Mouse (Mus musculus) neural tube, embryonic 11.5 days (tissue): ENCODE results near the gene Gm20388. TPM values are rescaled to one million over a fixed set of nuclear protein-coding genes. Genes with fewer than 3 reads are reported as not detected.
A peak's percentile ranks its signal among the peaks of the same experiment; 100 is the strongest.

Experiments used
- ATAC-seq: fragments of 200-750 bp; cut with Nextera tagmentation; 2 replicates; pipeline ENCODE4 v1.8.0; 2017; ENCODE audit warnings: moderate number of reproducible peaks, mild to moderate bottlenecking, moderate TSS enrichment, moderate library complexity; ENCODE audit not compliant: insufficient read depth, low FRiP score, low TSS enrichment
- DNase-seq: peaks from one replicate; pipeline ENCODE4 v3.0.0-alpha.2; 2015; ENCODE audit warnings: low spot score
- H3K27ac ChIP-seq: fragments of 300-500 bp; sonication (generic); 2 replicates; pipeline ENCODE4 v1.5.1; 2014; ENCODE audit warnings: low read depth, mild to moderate bottlenecking, low read length
- H3K27me3 ChIP-seq: fragments of 300-500 bp; sonication (generic); 2 replicates; pipeline ENCODE4 v1.6.1; 2014; ENCODE audit warnings: mild to moderate bottlenecking, low read length, mixed read lengths; ENCODE audit not compliant: control insufficient read depth, insufficient read depth
- H3K36me3 ChIP-seq: fragments of 300-500 bp; sonication (generic); 2 replicates; pipeline ENCODE4 v1.6.1; 2014; ENCODE audit warnings: mild to moderate bottlenecking, low read length, moderate library complexity, mixed read lengths; ENCODE audit not compliant: control insufficient read depth, insufficient read depth
- H3K4me1 ChIP-seq: fragments of 300-500 bp; sonication (generic); 2 replicates; pipeline ENCODE4 v1.6.1; 2014; ENCODE audit warnings: low read length, mixed read lengths; ENCODE audit not compliant: control insufficient read depth, insufficient read depth
- H3K4me2 ChIP-seq: fragments of 300-500 bp; sonication (generic); 2 replicates; pipeline ENCODE4 v1.6.1; 2014; ENCODE audit warnings: low read depth, mild to moderate bottlenecking, moderate library complexity
- H3K4me3 ChIP-seq: fragments of 300-500 bp; sonication (generic); 2 replicates; pipeline ENCODE4 v1.5.1; 2014; ENCODE audit warnings: low read depth, low read length
- H3K9ac ChIP-seq: fragments of 300-500 bp; sonication (generic); 2 replicates; pipeline ENCODE4 v1.6.1; 2014; ENCODE audit warnings: mild to moderate bottlenecking, low read length
- H3K9me3 ChIP-seq: fragments of 300-500 bp; sonication (generic); 2 replicates; pipeline ENCODE4 v1.6.1; 2016; ENCODE audit warnings: low read length; ENCODE audit not compliant: control insufficient read depth
- WGBS: fragments of 180-500 bp; shearing (Covaris S2); extraction: QIAGEN DNeasy Blood & Tissue Kit; methylation state at CpG from one replicate; pipeline ENCODE4 v1.1.7; 2014; 5-methylcytosine and 5-hydroxymethylcytosine counted together
- polyA plus RNA-seq: library from polyadenylated mRNA; unstranded; fragments of >200 nt; fragmentation: Nextera tagmentation; extraction: Ambion mirVana; gene quantifications from 2 replicates; pipeline ENCODE4 v1.2.1, GENCODE M21; 2014

Gm20388 gene
- polyA plus RNA-seq, 1 experiment from 2014 or later, result not detected

DNA sequence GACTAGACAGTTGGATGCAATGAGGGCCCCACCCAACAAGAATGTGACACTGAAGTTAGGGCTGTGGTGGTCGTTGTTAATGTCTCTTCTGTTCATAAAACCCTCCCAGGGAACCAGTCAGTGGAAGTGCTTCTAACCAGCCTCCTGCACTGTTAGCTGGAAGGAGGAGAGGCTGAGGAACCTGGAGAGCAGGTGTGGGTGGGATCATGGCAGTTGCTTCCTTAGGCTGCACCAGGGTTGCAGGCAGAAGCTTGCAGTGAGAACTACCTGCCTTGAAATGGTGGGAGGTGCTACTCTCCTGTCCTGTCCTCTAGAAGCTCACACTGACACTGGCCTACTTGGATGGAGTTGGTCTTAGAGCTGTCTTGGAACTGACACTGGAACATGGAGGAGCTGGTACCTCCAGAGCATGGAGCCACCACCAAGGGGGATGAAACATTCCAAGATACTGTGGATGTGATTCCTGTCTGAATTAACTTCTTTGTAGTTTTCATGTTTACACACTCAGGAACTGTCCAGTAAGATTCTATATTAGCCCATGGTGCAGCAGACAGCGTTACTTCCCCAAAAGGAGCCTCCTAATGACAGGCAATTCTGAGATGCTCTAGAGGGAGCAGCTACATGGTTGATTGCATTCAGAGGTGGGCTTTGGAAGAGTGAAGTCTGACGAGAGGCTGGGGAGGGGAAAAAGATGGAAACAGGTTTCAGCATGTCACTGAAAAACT lies 2043.3 kb downstream of the Gm20388 start:
- ATAC-seq, result no peak
- Histone ChIP-seq H3K9ac (no peak overlapping the region), H3K4me1 (peaks cover 15% of the 10 kb centered on the region), H3K36me3 (no peaks in the 10 kb centered on the region), H3K27ac (no peak overlapping the region), H3K27me3 (no peaks in the 10 kb centered on the region), H3K9me3 (no peaks in the 10 kb centered on the region), H3K4me3 (no peak overlapping the region), H3K4me2 (no peak overlapping the region)
- WGBS, result 72% methylated on average over 3 of the region's 3 CpGs
- DNase-seq, result no peak

DNA sequence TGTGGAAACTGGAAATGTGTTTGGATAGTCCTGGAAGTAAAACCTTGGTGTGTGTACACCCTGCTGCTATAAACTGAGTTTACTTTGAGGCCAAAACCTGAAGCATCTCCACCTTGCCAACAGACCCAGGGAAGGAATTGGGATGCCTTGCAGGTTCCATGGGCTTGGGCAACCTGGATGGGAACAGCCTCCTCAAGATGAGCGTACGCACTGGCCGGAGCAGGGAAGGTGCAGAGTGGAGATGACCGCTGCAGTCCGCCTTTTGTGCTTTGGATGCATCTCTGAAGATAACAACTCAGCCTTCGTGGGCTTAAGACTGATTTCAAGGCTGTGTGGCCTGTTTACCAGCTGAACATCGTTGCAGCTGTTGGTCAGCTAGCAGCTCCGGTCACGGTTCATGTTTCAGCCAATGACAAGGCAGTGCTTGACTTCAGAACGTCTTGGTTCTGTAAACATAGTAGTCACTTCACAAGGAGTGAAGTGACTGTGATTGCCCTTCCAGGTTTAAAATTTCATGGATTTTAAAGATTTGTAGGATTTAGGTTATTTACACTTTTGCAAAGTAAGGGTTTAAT lies 2044.4 kb downstream of the Gm20388 start:
- Histone ChIP-seq H3K36me3 (no peaks in the 10 kb centered on the region), H3K9ac (no peak overlapping the region), H3K4me1 (peaks cover 11% of the 10 kb centered on the region), H3K4me2 (no peak overlapping the region), H3K9me3 (no peaks in the 10 kb centered on the region), H3K4me3 (no peak overlapping the region), H3K27ac (no peak overlapping the region), H3K27me3 (no peaks in the 10 kb centered on the region)
- ATAC-seq (no peak), DNase-seq (no peak)
- WGBS, result 81% methylated on average over 10 of the region's 10 CpGs

DNA sequence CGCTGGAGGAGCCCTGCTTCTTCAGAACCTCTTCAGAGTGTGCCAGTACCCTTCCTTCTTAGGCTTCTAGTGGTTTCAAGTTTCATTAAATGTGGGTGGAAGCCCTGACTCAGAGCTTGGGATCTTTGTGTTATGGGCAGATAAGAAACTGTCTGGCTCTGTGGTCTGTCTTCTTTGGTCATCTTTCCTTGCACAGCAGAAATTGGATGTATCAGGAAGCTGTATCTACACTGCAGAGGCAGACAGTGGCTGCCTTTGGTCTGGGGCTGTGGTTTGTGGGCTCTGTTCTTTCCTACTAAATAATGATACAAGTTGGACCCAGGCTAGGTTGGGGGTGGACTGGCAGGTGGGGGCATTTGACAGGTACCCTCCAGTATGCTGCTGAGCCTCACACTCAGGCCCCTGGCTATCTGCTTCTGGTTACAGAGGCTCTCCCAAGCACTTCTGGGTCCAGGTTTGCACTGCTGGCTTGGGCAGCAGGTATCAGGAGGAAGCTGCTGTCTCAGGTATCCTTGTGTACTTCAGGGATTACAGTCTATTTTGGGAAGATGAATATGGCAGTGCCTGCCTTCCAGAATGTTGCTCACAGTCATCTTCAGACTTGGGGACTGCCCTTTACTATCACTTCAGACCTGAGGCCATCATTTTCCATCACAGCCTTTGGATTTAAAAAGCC lies 2045.3 kb downstream of the Gm20388 start:
- DNase-seq (no peak), ATAC-seq (no peak)
- Histone ChIP-seq H3K4me3 (no peak overlapping the region), H3K9ac (no peak overlapping the region), H3K27ac (no peak overlapping the region), H3K4me1 (peaks cover 11% of the 10 kb centered on the region), H3K27me3 (no peaks in the 10 kb centered on the region), H3K9me3 (no peaks in the 10 kb centered on the region), H3K36me3 (no peaks in the 10 kb centered on the region), H3K4me2 (no peak overlapping the region)
- WGBS, result 86% methylated on average over 1 of the region's 1 CpGs

DNA sequence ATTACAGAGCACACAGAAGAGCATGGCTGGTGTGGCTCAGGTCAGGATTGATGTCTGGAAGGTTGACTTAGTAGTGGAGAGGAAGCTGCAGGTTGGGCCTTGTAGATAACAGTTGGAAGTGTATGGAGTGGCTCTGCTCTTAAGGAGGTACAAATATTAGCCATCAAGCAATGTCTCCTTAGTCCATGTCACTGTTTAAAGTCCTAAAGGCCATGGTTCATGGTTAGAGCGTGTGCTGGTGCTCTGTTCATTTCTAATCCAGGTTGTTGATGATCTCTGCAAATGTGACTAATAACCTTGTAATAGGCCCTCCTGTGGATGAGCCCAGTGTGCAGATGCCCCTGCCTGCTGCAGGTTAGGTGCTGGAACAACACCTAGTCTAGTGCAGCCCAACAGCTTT lies 2047.8 kb downstream of the Gm20388 start:
- no peaks in the 10 kb centered on the region for H3K36me3 ChIP-seq
- H3K27me3 ChIP-seq, result no peaks in the 10 kb centered on the region
- no peaks in the 10 kb centered on the region for H3K4me1 ChIP-seq
- ATAC-seq, result no peak
- no peak overlapping the region for H3K9ac ChIP-seq
- no peak overlapping the region for H3K4me3 ChIP-seq
- DNase-seq, result no peak
- no peak overlapping the region for H3K27ac ChIP-seq
- no peak overlapping the region for H3K4me2 ChIP-seq
- WGBS, result 96% methylated on average over 1 of the region's 1 CpGs
- H3K9me3 ChIP-seq, result no peaks in the 10 kb centered on the region

DNA sequence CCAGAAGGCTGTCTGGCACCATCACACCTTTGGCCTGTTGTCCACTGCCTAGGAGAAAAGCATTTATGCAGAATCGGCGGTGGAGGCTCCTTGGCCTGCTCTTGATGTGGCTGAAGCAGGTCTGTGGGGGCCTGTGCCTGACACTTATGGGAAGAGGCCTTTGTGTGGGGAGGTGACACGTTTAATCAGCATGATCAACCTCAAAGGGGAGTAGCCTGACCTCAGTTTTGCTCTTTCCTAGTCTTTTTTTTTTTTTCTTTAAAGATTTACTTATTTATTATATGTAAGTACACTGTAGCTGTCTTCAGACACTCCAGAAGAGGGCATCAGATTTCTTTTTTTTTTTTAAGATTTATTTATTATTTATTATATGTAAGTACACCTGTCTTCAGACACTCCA lies 2052.3 kb downstream of the Gm20388 start:
- ATAC-seq (no peak), DNase-seq (no peak)
- Histone ChIP-seq H3K9ac (no peak overlapping the region), H3K9me3 (no peaks in the 10 kb centered on the region), H3K4me2 (no peak overlapping the region), H3K27ac (no peak overlapping the region), H3K4me1 (peaks cover 22% of the 10 kb centered on the region), H3K36me3 (no peaks in the 10 kb centered on the region), H3K4me3 (no peak overlapping the region), H3K27me3 (no peaks in the 10 kb centered on the region)
- WGBS, result 85% methylated on average over 3 of the region's 3 CpGs

DNA sequence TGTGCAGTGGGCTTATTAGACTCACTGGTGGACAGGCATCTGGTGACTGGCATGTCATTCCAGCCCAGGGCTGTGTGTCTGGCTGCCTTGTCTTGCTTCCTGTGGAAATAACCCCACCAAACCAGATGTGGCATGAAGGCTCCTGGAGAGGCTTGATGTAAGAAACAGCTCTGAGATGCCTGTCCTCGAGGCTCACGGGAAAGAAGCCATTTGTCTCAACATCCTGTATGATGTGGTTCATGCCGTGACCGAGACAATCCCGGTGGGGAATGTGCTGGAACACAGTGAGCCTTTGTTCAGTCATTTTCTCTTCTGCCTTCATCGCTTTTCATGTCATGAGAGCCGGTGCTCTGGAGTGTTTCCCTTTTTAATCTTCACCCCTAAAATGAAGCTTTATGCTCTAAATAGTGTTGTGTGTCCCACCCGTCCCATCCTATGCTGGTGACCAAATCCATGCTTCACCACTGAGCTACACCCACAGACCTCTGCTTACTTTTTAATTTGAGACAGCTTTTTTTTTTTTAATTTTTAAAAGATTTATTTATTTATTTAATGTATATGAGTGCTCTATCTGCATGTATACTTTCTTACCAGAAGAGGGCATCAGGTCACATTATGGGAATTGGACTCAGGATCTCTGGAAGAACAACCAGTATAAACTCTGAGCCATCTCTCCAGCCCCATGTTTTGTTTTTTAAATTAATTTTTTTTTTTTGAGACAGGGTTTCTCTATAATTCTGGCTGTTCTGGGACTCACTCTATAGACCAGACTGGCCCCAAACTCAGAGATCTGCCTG lies 2054.3 kb downstream of the Gm20388 start:
- WGBS, result 58% methylated on average over 8 of the region's 8 CpGs
- no peak overlapping the region for H3K27ac ChIP-seq

DNA sequence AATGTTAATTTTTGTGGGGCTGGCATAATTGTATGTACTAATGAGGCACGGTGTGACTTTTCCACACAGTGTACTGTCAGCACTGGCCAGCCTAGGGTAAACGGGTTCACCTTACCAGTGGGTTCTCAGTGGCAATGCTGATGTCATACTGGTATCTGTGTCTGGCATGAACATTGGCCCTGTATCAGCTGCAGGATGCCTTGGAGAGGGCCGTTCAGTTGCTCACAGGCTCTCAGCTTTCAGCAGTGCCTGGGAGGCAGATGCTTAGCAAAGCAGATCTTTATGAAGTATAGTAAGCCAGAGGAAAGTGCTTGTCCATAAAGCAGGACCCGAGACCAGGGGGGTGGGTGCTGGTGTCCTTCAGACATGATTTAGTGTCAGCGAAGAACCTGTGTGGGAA lies 2055.5 kb downstream of the Gm20388 start:
- Histone ChIP-seq H3K4me1 (peaks cover 26% of the 10 kb centered on the region), H3K4me2 (no peak overlapping the region), H3K9me3 (no peaks in the 10 kb centered on the region), H3K9ac (no peak overlapping the region), H3K27me3 (no peaks in the 10 kb centered on the region), H3K4me3 (no peak overlapping the region), H3K27ac (peak overlapping the region; percentile 15; the same call in 1 of the 2 replicates), H3K36me3 (no peaks in the 10 kb centered on the region)
- ATAC-seq (no peak), DNase-seq (no peak)
- WGBS, result 52% methylated on average over 5 of the region's 5 CpGs

More for the DNA sequence above, 2054.3 kb downstream of the Gm20388 start:
- H3K4me1 ChIP-seq, result peaks cover 26% of the 10 kb centered on the region
- ATAC-seq (no peak), DNase-seq (peak; percentile 60)
- no peaks in the 10 kb centered on the region for H3K27me3 ChIP-seq
- no peaks in the 10 kb centered on the region for H3K9me3 ChIP-seq
- no peak overlapping the region for H3K4me3 ChIP-seq
- H3K36me3 ChIP-seq, result no peaks in the 10 kb centered on the region
- no peak overlapping the region for H3K9ac ChIP-seq
- H3K4me2 ChIP-seq, result no peak overlapping the region

DNA sequence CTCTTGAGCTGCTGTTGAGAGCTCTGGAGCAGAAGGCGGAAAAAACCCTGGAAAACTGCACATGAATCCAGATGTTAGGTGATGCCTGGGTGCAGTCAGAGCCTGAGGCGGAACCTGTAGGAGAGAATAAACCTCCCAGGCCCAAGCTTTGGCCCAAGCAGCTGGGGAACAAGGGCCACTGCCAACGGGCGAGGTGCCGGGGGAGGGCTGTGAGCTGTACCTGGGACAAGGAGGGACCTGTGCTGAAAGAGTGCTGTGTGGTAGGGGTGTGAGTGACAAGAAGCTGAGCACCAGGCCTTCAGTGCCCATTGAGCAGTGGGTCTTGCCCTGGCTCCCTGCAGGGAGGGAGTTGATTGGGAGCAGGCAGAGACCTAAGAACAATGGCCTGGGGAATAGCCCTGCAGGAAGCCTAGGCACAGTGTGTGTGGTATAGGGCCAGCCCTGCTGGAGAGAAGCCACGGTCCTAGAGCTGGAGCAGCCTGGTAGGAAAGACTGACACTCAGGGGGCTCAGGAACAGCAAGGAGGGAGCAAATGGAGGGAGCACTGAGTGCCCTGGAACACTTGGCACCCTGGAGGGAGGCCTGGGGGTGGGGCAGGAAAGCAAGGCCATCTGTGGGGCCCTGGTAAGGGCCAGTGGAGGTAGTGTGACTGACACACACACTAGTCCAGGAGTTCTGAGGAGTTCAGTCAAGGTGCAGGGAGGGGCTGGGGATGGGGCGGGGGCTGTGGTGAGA lies 2056.2 kb downstream of the Gm20388 start:
- peak overlapping the region; percentile 15; the same call in 1 of the 2 replicates for H3K27ac ChIP-seq
- H3K9me3 ChIP-seq, result no peaks in the 10 kb centered on the region
- H3K4me3 ChIP-seq, result no peak overlapping the region
- ATAC-seq (no peak), DNase-seq (peak; percentile 14)
- WGBS, result 26% methylated on average over 7 of the region's 7 CpGs
- H3K36me3 ChIP-seq, result no peaks in the 10 kb centered on the region
- peaks cover 26% of the 10 kb centered on the region for H3K4me1 ChIP-seq
- no peaks in the 10 kb centered on the region for H3K27me3 ChIP-seq
- H3K4me2 ChIP-seq, result no peak overlapping the region
- H3K9ac ChIP-seq, result peak overlapping the region; percentile 41; the same call in 1 of the 2 replicates
